Mouse (Mus musculus) C2C12 (cell line): Measurements from ENCODE around the gene Atcay. TPM values are rescaled to one million over a fixed set of nuclear protein-coding genes. Genes with fewer than 3 reads are reported as not detected.

Source experiments
- H3K27me3 ChIP-seq: one replicate; pipeline ENCODE4 v1.6.1; 2011; ENCODE audit not compliant: control insufficient read depth, insufficient read depth, insufficient read length
- H3K36me3 ChIP-seq: one replicate; pipeline ENCODE4 v1.6.1; 2011; ENCODE audit not compliant: control insufficient read depth, insufficient read depth
- H3K4me3 ChIP-seq: one replicate; pipeline ENCODE4 v1.5.1; 2011; ENCODE audit warnings: mild to moderate bottlenecking, control low read depth; ENCODE audit not compliant: poor library complexity, insufficient read depth, severe bottlenecking
- H3K79me2 ChIP-seq: one replicate; pipeline ENCODE4 v1.6.1; 2011; ENCODE audit not compliant: control insufficient read depth, insufficient read depth
- H3K79me3 ChIP-seq: one replicate; pipeline ENCODE4 v1.6.1; 2011; ENCODE audit warnings: low read depth, control low read depth
- H3ac ChIP-seq: one replicate; pipeline ENCODE3; 2011; ENCODE audit warnings: low read depth; ENCODE audit not compliant: control insufficient read depth, insufficient read length
- CEBPB ChIP-seq: IDR thresholded peaks from one replicate; pipeline ENCODE4 v1.6.1; 2011; ENCODE audit warnings: low read depth, mild to moderate bottlenecking, control low read depth, moderate library complexity
- CTCF ChIP-seq: IDR thresholded peaks from one replicate; pipeline ENCODE4 v1.5.1; 2011; ENCODE audit not compliant: control insufficient read depth, insufficient read depth, insufficient read length
- FOSL1 ChIP-seq: IDR thresholded peaks from one replicate; pipeline ENCODE4 v1.8.0; 2011; ENCODE audit warnings: mild to moderate bottlenecking, low read length; ENCODE audit not compliant: poor library complexity, insufficient read depth, severe bottlenecking
- MAX ChIP-seq: IDR thresholded peaks from one replicate; pipeline ENCODE4 v1.6.1; 2011; ENCODE audit warnings: mild to moderate bottlenecking, control low read depth
- MYOD1 ChIP-seq: IDR thresholded peaks from one replicate; pipeline ENCODE4 v1.6.1; 2011; ENCODE audit warnings: low read depth; ENCODE audit not compliant: control insufficient read depth, insufficient read length
- MYOG ChIP-seq: IDR thresholded peaks from one replicate; pipeline ENCODE4 v1.6.1; 2011; ENCODE audit not compliant: control insufficient read depth, insufficient read length; ENCODE audit errors: extremely low read depth
- USF1 ChIP-seq: IDR thresholded peaks from one replicate; pipeline ENCODE4 v1.6.1; 2011; ENCODE audit warnings: low read depth, mild to moderate bottlenecking, control low read depth, moderate library complexity
- polyA plus RNA-seq: library from polyadenylated mRNA; unstranded; fragments of >200 nt; fragmentation: generic; extraction: Trizol; gene quantifications from one replicate; pipeline ENCODE4 v1.2.1, GENCODE M21; 2012; ENCODE audit warnings: missing spikeins

The Atcay gene
- polyA plus RNA-seq, 1 experiment, result 0.26 TPM

DNA sequence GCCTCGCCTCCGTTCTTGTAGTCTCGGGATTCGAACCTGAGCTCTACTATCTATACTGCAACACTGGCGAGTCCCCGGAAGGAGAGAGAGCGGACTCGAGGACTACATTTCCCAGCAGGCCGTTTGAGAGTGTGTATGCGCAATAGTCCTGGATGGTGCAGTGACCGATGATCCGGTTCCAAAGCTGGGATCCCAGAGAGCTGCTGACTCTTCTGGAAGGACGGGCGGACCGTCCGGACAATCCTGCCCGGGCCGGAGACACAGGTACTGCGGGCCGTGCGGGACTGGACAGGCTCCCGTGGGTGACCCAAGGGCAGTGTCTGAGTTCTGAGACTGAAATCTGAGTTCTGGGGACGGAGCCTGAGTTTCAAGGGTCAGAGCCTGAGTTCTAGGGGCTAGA is 37.4 kb upstream of the Atcay start:
- Histone ChIP-seq H3K36me3 (peaks cover 31% of the 10 kb centered on the region), H3K4me3 (peak overlapping the region; percentile 75), H3K79me2 (peaks cover 41% of the 10 kb centered on the region), H3ac (peak overlapping the region; percentile 99), H3K27me3 (no peaks in the 10 kb centered on the region), H3K79me3 (peaks cover 13% of the 10 kb centered on the region)
- TF ChIP-seq CEBPB (peak; percentile 84), MYOG (no peak)

DNA sequence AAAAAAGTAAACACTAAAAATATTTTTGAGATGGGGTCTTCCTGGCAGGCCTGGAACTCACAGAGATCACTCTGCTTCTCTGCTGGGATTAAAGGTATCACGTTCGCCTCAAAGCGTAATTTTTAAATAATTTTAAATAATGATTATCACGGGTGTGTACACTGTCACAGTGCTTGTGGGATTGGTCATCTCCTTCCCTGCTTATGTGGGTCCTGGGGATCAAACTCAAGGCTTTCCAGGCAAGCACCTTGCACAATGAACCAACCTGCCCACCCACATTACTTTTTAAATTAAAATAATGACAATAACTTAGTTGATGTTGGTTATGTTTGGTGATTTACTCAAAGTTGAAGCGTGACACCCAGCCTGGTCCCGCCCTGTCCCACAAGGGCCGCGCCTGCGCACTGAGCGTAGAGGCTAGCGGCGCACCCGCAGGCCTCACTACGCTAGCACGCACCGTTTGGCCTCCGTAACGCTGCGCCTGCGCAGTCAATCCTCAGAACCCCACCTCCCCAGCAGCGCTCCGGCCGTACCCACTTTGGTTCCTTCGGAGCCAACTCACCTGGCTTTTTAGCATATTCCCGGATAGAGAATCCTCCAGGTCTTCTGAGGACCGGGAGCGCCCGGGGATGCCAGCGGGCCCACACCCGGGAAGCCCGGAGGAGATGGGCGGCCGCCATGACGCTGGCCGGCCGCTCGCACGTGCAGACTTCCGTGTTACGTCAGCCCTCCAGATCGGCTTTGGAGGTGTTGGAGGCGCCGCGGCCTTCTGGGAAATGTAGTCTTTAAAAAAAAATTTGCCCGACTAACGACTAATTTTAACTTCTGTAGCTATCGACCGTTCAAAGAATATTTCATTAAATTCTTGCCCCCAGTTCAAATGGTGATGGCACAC is 35.8 kb upstream of the Atcay start, which contains the start of the genes Mrpl54 and Apba3:
Mrpl54 (minus strand) TSS at position 724 of the 895 bp plus-strand sequence.
Apba3 (plus strand) TSS at position 750 of the 895 bp plus-strand sequence.
- Histone ChIP-seq H3K36me3 (peaks cover 32% of the 10 kb centered on the region), H3K79me2 (peaks cover 41% of the 10 kb centered on the region), H3K79me3 (peaks cover 13% of the 10 kb centered on the region), H3ac (peak within 1 kb of the TSS; percentile 55), H3K27me3 (no peaks in the 10 kb centered on the region), H3K4me3 (peak within 1 kb of the TSS; percentile 48)
- TF ChIP-seq CEBPB (peak; percentile 24), CTCF (no peak), MAX (peak; percentile 96)

DNA sequence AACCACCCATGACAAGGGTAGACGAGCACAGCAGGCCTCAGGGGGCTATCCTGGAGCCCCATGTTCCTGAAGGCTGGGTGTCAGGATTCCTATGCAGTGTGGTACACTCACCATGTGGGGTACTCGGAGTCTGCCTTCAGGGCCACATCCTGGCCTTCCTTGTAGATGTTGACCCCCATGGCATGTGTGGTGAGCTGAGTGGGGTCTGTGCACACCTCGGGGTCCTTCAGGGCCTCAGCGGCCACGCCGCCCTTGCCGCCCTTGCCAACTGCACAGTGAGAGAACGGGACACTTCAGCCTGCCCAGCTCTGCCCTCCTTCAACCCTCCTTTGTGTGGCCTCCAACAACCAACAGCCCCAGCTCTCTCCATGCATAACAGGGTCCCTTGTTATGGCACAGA is 34.9 kb upstream of the Atcay start:
- Histone ChIP-seq H3K79me3 (peaks cover 13% of the 10 kb centered on the region), H3K36me3 (peaks cover 28% of the 10 kb centered on the region), H3K27me3 (no peaks in the 10 kb centered on the region), H3ac (peak overlapping the region; percentile 3), H3K79me2 (peaks cover 41% of the 10 kb centered on the region), H3K4me3 (peak overlapping the region; percentile 48)
- TF ChIP-seq CTCF (no peak), MYOG (no peak), MAX (no peak), FOSL1 (no peak), CEBPB (no peak), USF1 (no peak), MYOD1 (no peak)

DNA sequence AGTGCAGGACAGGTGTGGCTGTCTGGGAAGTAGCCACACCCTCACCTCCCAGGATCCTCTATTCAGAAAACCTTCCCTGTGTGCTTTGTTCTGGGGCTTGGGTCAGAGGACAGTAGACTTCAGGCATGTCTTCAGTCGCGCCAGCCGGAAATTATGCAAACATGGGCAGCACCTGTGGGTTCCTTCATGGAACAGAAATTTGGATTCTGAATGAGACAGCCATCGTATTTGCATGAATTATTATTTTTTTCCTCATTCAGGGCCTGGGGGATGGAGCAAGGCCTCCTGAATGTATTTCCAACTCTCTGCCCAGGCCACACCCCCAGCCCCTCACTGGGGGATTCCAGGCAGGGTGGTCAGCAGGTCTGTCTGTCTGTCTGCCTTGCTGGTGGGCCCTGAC is 30.4 kb upstream of the Atcay start:
- H3K79me2 ChIP-seq, result peaks cover 18% of the 10 kb centered on the region
- no peak overlapping the region for H3ac ChIP-seq
- no peaks in the 10 kb centered on the region for H3K27me3 ChIP-seq
- peaks cover 23% of the 10 kb centered on the region for H3K36me3 ChIP-seq
- peaks cover 6% of the 10 kb centered on the region for H3K79me3 ChIP-seq
- TF ChIP-seq FOSL1 (no peak), USF1 (no peak), MAX (no peak), MYOD1 (no peak), CTCF (no peak), CEBPB (no peak), MYOG (no peak)
- H3K4me3 ChIP-seq, result no peak overlapping the region

DNA sequence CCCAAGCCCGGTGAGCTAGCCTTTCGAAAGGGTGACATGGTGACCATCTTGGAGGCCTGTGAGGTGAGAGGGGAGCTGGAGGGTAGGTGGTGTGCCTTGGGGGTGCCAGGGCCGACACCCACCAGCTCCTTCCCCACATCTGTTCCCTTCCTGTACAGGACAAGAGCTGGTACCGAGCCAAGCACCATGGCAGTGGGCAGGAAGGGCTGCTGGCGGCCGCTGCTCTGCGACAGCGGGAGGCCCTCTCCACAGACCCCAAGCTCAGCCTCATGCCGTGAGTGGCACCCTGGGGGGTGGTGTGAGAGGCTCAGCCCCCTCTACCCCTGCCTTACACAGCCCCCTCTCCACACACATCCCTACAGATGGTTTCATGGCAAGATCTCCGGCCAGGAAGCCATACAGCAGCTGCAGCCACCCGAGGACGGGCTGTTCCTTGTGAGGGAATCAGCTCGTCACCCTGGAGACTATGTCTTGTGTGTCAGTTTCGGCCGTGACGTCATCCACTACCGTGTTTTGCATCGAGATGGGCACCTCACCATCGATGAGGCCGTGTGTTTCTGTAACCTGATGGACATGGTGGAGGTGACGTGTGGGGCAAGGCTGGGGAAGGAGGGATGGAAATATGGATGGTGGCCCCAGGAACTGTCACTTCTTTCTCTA is 28.7 kb upstream of the Atcay start:
- no peaks in the 10 kb centered on the region for H3K79me3 ChIP-seq
- H3ac ChIP-seq, result no peak overlapping the region
- H3K36me3 ChIP-seq, result peaks cover 15% of the 10 kb centered on the region
- H3K79me2 ChIP-seq, result peaks cover 1% of the 10 kb centered on the region
- TF ChIP-seq MAX (no peak), CTCF (no peak), MYOD1 (no peak), CEBPB (no peak), FOSL1 (no peak), MYOG (no peak), USF1 (no peak)
- H3K4me3 ChIP-seq, result no peak overlapping the region
- H3K27me3 ChIP-seq, result no peaks in the 10 kb centered on the region

DNA sequence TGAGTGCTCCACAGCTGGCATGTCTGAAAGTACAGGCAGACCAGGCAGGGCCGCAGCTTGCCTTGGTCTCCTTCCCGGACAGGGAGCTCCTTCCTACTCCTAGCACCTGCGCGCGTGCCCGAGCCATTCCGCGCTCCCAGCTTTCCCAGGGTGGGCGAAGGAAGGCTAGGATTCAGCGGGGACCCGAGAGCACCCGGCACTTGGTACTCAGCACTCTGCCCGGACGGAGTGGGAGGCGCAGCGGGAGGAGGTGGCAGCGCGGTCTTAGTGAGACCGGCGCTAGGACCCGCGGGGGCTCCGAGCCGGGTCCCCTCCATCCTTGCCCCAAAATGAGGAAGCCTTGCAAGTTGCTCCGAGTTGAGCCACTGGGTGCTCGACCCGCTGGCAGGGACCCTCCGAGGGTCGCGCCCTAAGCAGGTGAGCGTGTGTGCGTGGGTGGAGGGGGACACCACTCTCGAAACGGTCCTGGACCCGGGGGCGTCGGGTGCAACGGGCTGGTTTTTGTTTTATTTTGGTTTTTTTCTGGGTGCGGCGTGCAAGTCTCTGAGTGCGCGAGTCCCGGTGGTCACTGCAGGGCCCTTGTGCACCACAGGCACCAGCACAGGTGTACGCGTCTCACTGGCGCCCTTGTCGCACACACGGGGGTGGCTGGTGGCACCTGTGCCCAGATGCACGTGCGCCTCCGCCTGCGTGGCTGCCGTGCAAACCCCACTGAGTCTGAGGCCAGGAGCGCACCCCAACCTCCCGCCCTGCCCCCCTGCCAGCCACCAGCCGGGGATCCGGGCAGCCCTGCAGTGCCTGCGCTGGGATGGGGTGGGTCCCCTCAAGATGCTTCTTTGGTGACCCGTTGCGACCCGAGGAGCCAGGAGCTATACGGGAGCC is 26.8 kb upstream of the Atcay start:
- Histone ChIP-seq H3ac (no peak overlapping the region), H3K27me3 (no peaks in the 10 kb centered on the region), H3K36me3 (no peaks in the 10 kb centered on the region), H3K79me3 (no peaks in the 10 kb centered on the region), H3K79me2 (no peaks in the 10 kb centered on the region), H3K4me3 (no peak overlapping the region)
- no peak for TF ChIP-seq MAX
- no peak for TF ChIP-seq CTCF
- TF ChIP-seq MYOD1, result no peak
- TF ChIP-seq FOSL1, result no peak
- no peak for TF ChIP-seq MYOG
- no peak for TF ChIP-seq CEBPB
- TF ChIP-seq USF1, result no peak
